Mouse (Mus musculus) mouse embryonic stem cell (cell line): ENCODE measurements around the gene Spin1.

ENCODE experiments used
- in situ Hi-C, 2 experiments: fragments of 300-500 bp; cut with MboI; formaldehyde crosslinking; loops; 1 replicate in 1 of 2; 3 replicates in 1 of 2; pipeline ENCODE4 v1.14.3; 2019 to 2020; ENCODE audit warnings: low sequenced_read_pairs in 2 of 2, low pct_unique_long_range_greater_than_20kb in 1 of 2, mixed read lengths in 1 of 2; ENCODE audit not compliant: unreplicated experiment in 1 of 2

Gene Spin1

GRCm38 (mm10) chr13:51090105-51090661, 10.5 kb upstream of the Spin1 start:
- in situ Hi-C loops = loop anchor here in 1 of 2 experiments (5.0 kb wide), 1 partner anchor 68 kb away; no protein-coding TSS in a partner anchor

DNA sequence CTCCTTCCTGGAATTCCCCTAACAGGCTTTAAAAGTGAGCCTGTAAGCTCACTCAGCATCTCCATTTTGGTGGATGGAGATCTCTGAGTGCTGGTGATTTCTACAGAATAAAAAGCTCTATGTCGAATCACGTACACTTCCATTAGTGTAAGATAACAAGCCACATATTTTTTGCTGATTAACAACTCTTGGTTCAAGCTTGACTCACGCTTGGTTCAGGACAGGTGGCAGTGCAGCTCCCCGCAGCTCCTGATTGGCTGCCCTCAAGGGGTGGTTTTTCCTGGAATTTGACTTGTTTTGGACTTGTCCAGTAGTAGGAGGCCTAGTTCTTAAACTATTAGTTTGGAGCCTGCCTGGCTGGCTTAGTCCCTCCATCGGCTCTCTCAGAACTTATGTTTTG, 7.2 kb upstream of the Spin1 start:
- in situ Hi-C loops = loop anchor here in 1 of 2 experiments (5.0 kb wide), 1 partner anchor 71 kb away; no protein-coding TSS in a partner anchor

DNA sequence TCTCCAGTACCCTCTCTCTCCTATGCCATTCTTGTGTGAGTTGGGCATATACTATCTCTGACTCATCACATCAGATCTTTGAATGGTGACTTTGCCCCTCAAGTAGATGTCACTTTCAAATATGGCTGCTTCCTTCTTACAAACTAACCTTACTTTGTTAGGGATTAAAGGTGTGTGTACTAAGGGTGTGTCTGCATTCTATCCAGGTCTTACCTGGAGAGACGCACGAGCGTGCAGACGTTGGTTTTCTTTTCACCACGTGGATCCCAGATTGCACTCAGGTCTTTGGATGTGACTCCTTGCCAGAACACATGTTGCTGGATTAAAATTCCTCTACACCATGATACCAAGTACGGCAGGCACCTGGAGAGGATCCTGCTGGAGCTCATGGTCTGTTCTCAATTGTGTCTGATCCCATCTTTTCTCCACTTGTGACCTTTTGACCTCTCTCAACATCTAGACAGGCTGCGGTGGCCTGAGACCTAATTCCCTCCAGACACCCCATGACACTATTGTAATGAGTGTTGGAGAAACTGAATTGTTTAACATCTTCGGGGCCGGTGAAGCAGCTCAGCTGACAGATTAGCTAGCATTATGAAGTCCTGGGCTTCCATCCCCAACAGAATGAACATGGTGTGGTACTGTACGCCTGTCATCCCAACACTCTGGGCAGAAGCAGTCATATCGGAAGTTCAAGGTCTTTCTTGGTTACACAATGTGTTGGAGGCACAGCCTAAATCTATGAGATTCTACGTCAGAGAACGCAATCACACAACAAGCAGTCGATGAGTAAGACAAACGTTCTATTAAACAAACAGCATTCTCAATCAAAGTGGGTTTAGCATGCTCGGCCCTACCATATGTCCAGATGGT, 6.1 kb upstream of the Spin1 start:
- in situ Hi-C loops = loop anchor here in 1 of 2 experiments (5.0 kb wide), 1 partner anchor 72 kb away; no protein-coding TSS in a partner anchor

GRCm38 (mm10) chr13:51095196-51095715, 5.4 kb upstream of the Spin1 start:
- in situ Hi-C loops = no loop called here

DNA sequence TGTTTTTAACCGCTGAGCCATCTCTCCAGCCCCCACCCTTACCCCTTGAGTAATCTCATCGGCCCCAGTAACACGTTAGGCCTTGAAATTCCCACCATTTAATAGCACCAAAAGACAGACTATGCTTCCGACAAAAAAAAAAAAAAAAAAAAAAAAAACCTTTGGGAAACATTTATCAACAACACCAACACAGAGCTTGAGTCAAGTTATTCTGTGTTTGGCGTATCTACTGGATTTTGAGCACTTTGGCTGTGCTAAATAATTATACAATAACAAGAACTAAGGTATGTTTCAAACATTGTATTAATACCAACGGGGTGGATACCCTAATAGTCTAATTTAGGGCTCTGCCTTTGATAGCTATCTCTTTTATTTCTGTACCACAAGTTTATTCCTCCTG, 4.0 kb upstream of the Spin1 start:
- in situ Hi-C loops = no loop called here

DNA sequence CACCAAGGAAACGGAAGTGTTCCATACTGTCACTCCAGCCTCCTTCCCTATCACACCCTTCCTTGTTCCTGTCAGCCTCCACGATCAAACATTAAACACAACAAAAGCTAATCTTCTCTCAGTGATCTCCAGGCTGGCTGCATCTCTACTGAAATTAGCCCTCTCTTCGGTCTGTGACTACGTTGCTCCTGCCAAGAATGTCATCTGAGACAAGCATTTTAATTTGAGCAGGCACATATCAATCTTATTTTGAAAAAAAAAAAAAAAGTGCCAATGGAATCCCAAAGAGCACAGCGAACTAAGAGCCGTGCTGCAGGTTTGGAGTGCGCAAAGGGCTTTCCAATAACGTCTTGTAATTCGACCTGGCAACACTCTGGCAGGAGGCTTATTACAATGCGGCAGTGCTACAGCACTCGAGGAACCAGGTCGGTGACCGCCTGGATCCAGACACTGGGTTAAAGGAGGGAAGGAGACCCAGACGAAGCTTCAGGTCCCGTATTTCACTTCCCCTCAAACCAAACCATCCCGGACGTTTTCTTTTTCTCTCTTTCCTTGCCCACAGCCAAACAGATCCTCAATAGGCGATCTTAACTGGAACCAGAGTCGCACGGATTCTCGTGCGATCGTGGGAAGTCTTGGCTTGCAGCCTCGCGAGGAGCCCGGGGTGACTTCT, 984 bp upstream of the Spin1 start:
- in situ Hi-C loops = loop anchor here in 1 of 2 experiments (10.0 to 25.0 kb wide), 2 partner anchors 135 to 313 kb away; partner anchors contain the start of gene S1pr3

- in situ Hi-C loops = loop anchor here in 1 of 2 experiments (10.0 to 25.0 kb wide), 2 partner anchors 136 to 311 kb away; partner anchors contain the start of gene S1pr3
Observed at GRCm38 (mm10) chr13:51101016-51101776, 516 bp downstream of the Spin1 start.

GRCm38 (mm10) chr13:51101777-51102132, 1.1 kb downstream of the Spin1 start:
- in situ Hi-C loops = loop anchor here in 1 of 2 experiments (10.0 to 25.0 kb wide), 2 partner anchors 137 to 311 kb away; partner anchors contain the start of gene S1pr3

GRCm38 (mm10) chr13:51103111-51103725, 2.5 kb downstream of the Spin1 start:
- in situ Hi-C loops = loop anchor here in 1 of 2 experiments (10.0 to 25.0 kb wide), 2 partner anchors 138 to 309 kb away; partner anchors contain the start of gene S1pr3

GRCm38 (mm10) chr13:51103861-51104650, 3.4 kb downstream of the Spin1 start:
- in situ Hi-C loops = loop anchor here in 1 of 2 experiments (10.0 to 25.0 kb wide), 2 partner anchors 139 to 308 kb away; partner anchors contain the start of gene S1pr3

DNA sequence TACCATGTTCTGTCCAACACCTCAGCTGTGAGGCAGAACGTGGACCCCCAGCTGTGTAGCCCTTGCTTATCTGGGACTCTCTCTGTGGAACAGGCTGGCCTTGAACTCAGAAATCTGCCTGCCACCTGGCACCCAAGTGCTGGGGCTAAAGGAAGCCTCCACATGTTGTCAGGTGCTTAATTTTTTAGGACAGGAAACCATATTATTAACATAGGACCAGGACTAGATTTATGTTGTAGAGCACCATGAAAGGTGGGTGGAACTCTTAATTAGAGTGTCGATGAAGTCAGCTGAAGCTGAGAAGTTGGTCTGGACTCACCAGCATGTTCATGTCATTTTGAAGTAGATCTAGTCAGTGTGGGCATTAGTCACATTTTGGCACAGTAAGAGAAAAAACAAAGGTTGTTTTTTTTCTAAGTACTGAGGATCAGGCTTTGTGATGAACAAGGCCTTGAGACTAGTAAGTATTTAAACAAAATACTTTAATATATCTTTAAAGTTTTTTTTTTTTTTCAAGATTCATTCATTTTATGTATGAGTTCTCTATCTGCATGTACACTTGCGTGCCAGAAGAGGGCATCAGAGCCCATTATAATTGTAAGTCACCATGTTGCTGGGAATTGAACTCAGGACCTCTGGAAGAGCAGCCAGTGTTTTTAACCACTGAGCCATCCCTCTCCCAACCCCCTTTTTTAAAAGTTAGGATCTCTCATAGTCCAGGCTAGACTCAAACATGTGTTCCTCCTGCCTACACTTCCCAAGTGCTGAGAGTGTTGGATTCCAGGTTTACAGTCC, 5.4 kb downstream of the Spin1 start:
- in situ Hi-C loops = loop anchor here in 1 of 2 experiments (10.0 to 25.0 kb wide), 2 partner anchors 141 to 306 kb away; partner anchors contain the start of gene S1pr3

DNA sequence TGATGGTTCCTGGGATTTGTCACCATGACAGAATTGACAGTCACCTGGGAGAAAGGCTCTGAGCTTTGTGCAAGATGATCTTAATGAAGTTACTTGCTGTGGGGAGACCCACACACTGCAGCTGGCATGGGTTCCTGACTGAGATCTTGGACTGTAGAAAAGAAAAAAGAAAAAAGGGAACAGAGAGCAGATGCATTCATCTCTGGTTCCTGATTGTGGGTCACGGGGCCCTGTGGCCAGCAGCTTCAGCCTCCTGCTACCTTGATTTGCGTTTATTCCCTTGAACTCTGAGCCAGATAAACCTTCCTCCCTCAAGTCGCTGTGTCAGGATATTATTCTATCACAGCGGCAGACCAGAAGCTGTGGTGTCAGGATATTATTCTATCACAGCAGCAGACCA, 6.1 kb downstream of the Spin1 start:
- in situ Hi-C loops = loop anchor here in 1 of 2 experiments (10.0 to 25.0 kb wide), 2 partner anchors 142 to 305 kb away; partner anchors contain the start of gene S1pr3

- in situ Hi-C loops = loop anchor here in 1 of 2 experiments (10.0 to 25.0 kb wide), 2 partner anchors 145 to 303 kb away; partner anchors contain the start of gene S1pr3
Observed at GRCm38 (mm10) chr13:51109517-51109916, 8.8 kb downstream of the Spin1 start.

DNA sequence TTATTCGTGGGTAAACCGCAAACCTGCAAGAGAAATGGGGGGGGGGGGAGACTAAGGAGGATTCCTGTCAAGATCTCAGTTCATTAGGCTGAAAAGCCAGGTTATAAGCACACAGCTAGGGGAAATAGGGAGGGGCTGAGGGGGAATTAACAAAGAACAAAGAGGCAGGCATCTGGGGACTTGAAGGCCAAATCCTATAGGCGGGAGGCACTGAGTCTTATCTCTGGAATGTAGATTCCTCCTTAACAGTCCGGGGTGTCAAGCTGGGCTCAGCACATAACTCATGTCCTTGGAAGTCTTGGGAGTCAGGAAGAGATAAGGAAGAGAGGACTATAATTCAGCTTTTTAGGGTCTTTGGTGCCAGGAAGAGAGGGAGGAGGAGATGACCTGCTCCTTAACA, 13.7 kb downstream of the Spin1 start:
- in situ Hi-C loops = loop anchor here in 1 of 2 experiments (25.0 kb wide), 1 partner anchor 298 kb away; the partner anchor contains the start of gene S1pr3

- in situ Hi-C loops = loop anchor here in 1 of 2 experiments (25.0 kb wide), 1 partner anchor 297 kb away; the partner anchor contains the start of gene S1pr3
Observed at GRCm38 (mm10) chr13:51115762-51116161, 15.1 kb downstream of the Spin1 start.
